Mouse (Mus musculus): ENCODE results near the gene 4930404H24Rik. TPM values are rescaled to one million over a fixed set of nuclear protein-coding genes. Genes with fewer than 3 reads are reported as not detected.
A peak's percentile ranks its signal among the peaks of the same experiment; 100 is the strongest.

The 4930404H24Rik gene
- not detected in 2 replicates for polyA plus RNA-seq (2016; fragmentation: Nextera tagmentation; extraction: Ambion mirVana)

- Histone ChIP-seq H3K4me1 (peaks cover 74% of the 10 kb centered on the region), H3K27me3 (ENCODE audit: poor library complexity, severe bottlenecking) (peaks cover 91% of the 10 kb centered on the region), H3K36me3 (replicated peaks) (no peaks in the 10 kb centered on the region), H3K4me3 (peak within 1 kb of the TSS; percentile 73), H3K9me3 (no peaks in the 10 kb centered on the region), H3K27ac (peak within 1 kb of the TSS; percentile 87)
- WGBS = under 1% methylated on average over 80 of the region's 83 CpGs
- peak; percentile 83 for DNase-seq (ENCODE audit: extremely low spot score, low spot score)
Observed at GRCm38 (mm10) chr2:153492573-153493392, at the start of gene 4930404H24Rik. TSS of gene 4930404H24Rik (plus strand) at chr2:153492790.

GRCm38 (mm10) chr2:153443434-153444240, 49.0 kb upstream of the 4930404H24Rik start:
- H3K4me1 ChIP-seq = peaks cover 69% of the 10 kb centered on the region
- peak; percentile 51 for DNase-seq (ENCODE audit: extremely low spot score, low spot score)
- H3K36me3 ChIP-seq (replicated peaks) = no peaks in the 10 kb centered on the region
- peaks cover 16% of the 10 kb centered on the region for H3K27me3 ChIP-seq (ENCODE audit: poor library complexity, severe bottlenecking)
- peak overlapping the region; percentile 91 for H3K27ac ChIP-seq
- H3K9me3 ChIP-seq = no peaks in the 10 kb centered on the region
- WGBS = under 1% methylated on average over 59 of the region's 59 CpGs
- peak overlapping the region; percentile 81 for H3K4me3 ChIP-seq

DNA sequence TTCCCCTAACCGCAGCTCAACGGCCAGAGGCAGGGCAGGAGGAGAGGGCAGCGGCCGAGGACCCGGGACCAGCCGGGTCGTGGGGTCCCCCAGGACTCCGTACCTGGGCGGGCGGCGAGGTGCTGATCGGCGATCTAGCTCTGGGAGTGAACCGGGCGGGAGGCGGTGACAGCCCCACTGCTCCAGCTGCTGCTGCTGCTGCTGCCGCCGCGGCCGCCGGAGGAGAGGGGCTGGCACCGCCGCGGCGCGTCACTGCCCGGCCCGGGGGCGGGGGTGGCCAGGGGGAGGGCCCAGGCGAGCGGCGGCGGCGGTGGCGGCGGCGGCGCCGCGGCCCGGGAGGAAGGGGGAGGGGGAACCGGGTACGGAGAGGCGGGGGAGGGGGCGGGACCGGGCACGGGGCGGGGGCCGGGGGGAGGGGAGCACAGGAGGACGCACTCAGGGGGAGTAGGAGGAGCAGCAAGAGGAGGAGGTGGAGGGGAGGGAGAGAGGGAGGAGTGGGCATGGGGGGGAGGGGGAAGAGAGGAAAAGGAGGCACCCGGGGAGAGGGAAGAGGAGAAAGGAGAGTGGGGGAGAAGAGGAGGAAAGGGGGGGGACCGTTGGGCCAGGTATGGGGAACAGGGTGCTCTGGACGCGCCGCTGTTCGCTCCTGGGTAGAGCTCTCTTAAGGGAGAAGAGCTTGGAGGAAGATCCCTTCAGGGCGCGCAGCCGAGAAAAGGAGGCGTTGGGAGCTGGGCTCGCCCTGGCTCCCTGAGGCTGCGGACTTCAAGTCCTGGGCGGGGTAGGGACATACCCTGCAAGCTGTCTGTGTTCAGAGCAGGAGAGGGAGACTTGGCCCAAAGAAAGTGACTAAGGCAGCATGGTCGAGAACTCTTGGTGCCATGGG, 48.1 kb upstream of the 4930404H24Rik start:
- Histone ChIP-seq H3K4me3 (peak overlapping the region; percentile 81), H3K9me3 (no peaks in the 10 kb centered on the region), H3K4me1 (peaks cover 69% of the 10 kb centered on the region), H3K27ac (peak overlapping the region; percentile 91), H3K36me3 (replicated peaks) (no peaks in the 10 kb centered on the region), H3K27me3 (ENCODE audit: poor library complexity, severe bottlenecking) (peaks cover 16% of the 10 kb centered on the region)
- peak; percentile 79 for DNase-seq (ENCODE audit: extremely low spot score, low spot score)
- WGBS = 0% methylated on average over 28 of the region's 64 CpGs

DNA sequence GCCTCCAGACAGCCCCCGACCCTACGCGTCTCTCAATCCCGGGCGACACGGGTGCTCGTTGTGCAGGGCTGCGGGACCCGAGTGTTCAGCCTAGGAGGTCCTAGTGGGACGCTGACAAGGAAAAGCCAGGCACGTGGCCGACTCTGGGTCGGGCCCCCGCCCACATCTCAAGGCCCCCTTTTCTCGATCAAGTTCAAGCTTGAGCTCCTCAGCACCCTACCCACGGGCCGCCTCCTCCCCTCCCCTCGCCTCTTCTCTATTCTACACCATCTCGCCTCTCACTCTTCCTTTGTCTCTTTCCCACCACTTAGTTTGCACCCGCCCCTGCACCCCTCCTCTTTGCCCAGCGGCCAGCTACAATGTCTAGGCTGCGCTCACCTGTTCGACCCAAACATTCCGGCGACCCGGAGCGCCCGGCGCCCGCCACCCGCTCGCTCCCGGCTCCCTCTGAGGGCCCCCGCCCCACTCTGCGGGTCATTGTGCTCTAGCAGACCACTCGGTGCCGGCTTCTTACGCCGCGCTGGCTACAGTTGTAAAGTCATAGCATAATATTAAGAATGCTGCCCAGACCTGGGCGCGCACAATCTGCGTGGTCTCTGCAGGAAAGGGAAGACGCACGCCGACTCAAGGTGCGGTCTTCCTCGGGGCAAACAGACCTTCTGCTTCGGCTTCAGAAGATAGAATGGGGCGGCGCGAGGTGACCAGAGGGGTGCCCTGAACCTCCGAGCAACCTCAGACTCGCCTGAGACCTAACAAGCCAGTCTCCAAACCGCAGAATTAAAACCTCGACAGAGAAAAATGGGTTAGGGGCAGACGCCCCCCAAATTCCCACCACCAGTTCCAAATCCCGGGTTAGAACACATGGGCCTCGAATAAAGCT, 47.2 kb upstream of the 4930404H24Rik start:
- no peaks in the 10 kb centered on the region for H3K36me3 ChIP-seq (replicated peaks)
- peak; percentile 73 for DNase-seq (ENCODE audit: extremely low spot score, low spot score)
- H3K4me3 ChIP-seq = peak overlapping the region; percentile 81
- peaks cover 69% of the 10 kb centered on the region for H3K4me1 ChIP-seq
- H3K9me3 ChIP-seq = no peaks in the 10 kb centered on the region
- under 1% methylated on average over 59 of the region's 59 CpGs for WGBS
- peaks cover 16% of the 10 kb centered on the region for H3K27me3 ChIP-seq (ENCODE audit: poor library complexity, severe bottlenecking)
- H3K27ac ChIP-seq = peak overlapping the region; percentile 91

- H3K4me1 ChIP-seq = peaks cover 65% of the 10 kb centered on the region
- peak; percentile 61 for DNase-seq (ENCODE audit: extremely low spot score, low spot score)
Observed at GRCm38 (mm10) chr2:153446017-153446408, 46.6 kb upstream of the 4930404H24Rik start.

GRCm38 (mm10) chr2:153446476-153446875, 46.1 kb upstream of the 4930404H24Rik start:
- Histone ChIP-seq H3K27me3 (ENCODE audit: poor library complexity, severe bottlenecking) (peaks cover 16% of the 10 kb centered on the region), H3K4me3 (peak overlapping the region; percentile 81), H3K27ac (no peak overlapping the region), H3K9me3 (no peaks in the 10 kb centered on the region), H3K4me1 (peaks cover 60% of the 10 kb centered on the region), H3K36me3 (replicated peaks) (no peaks in the 10 kb centered on the region)
- WGBS = 20% methylated on average over 4 of the region's 4 CpGs
- DNase-seq (ENCODE audit: extremely low spot score, low spot score) = no peak

More at GRCm38 (mm10) chr2:153446017-153446408, 46.6 kb upstream of the 4930404H24Rik start:
- WGBS = 0% methylated on average over 8 of the region's 8 CpGs
- Histone ChIP-seq H3K36me3 (replicated peaks) (no peaks in the 10 kb centered on the region), H3K27ac (peak overlapping the region; percentile 91), H3K4me3 (peak overlapping the region; percentile 81), H3K9me3 (no peaks in the 10 kb centered on the region), H3K27me3 (ENCODE audit: poor library complexity, severe bottlenecking) (peaks cover 16% of the 10 kb centered on the region)

- Histone ChIP-seq H3K36me3 (replicated peaks) (no peaks in the 10 kb centered on the region), H3K27me3 (ENCODE audit: poor library complexity, severe bottlenecking) (peaks cover 16% of the 10 kb centered on the region), H3K4me3 (no peak overlapping the region), H3K27ac (no peak overlapping the region), H3K4me1 (peaks cover 48% of the 10 kb centered on the region), H3K9me3 (no peaks in the 10 kb centered on the region)
- 89% methylated on average over 3 of the region's 3 CpGs for WGBS
- DNase-seq (ENCODE audit: extremely low spot score, low spot score) = no peak
Observed at GRCm38 (mm10) chr2:153447719-153448118, 44.9 kb upstream of the 4930404H24Rik start.

DNA sequence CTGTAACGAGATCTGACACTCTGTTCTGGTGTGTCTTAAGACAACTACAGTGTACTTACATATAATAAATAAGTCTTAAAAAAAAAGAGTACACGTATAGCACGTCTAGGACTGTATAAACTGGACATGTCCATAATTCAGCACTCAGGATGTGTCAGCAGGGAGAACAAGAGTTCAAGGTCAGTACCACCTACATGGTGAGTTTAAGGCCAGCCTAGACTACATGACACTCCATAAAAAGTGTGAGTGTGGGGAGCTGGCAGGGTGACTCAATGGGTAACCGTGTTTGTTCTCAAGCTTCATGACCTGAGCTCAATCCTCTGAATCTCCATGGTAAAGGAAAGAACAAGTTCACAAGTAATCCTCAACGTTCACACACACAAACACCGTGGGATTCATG, 44.1 kb upstream of the 4930404H24Rik start:
- no peaks in the 10 kb centered on the region for H3K36me3 ChIP-seq (replicated peaks)
- WGBS = 88% methylated on average over 6 of the region's 6 CpGs
- H3K4me3 ChIP-seq = no peak overlapping the region
- H3K27ac ChIP-seq = no peak overlapping the region
- H3K27me3 ChIP-seq (ENCODE audit: poor library complexity, severe bottlenecking) = peaks cover 16% of the 10 kb centered on the region
- H3K4me1 ChIP-seq = peaks cover 40% of the 10 kb centered on the region
- DNase-seq (ENCODE audit: extremely low spot score, low spot score) = no peak
- no peaks in the 10 kb centered on the region for H3K9me3 ChIP-seq

DNA sequence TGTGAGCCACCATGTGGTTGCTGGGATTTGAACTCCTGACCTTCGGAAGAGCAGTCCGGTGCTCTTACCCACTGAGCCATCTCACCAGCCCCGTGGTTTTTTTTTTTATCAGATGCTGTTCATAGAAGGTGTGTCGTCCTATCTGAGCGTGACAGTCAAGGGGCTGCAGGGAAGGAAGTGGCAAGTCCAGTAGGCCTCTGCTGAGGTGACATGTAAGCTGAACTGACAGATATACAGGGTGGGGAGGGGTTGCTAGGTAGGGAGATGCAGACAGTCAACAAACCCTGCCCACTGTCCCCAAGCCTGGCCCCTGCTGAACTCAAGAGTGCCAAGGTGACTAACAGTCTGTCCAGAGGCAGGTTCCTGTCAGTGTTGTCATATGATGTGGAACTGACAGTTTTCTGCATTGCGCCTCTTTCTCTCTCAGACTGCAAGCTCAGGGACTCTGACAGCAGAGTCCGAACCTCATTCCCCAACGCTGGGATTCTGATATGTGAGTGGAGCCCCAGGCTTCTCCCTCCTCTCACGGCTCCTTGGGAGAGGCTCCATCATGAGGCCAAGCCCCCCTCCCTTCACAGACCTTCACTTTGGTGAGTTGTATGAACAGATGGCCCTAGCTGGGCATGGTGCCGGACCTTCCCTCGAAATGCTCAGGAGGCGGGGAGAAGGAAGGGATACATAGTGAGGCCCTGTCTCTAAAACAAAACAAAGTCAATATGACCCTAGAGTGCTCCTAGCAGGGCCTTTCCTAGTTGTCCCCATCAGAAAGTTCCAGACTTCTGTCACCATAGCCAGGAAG, 38.4 kb upstream of the 4930404H24Rik start:
- Histone ChIP-seq H3K4me3 (no peak overlapping the region), H3K9me3 (no peaks in the 10 kb centered on the region), H3K27me3 (ENCODE audit: poor library complexity, severe bottlenecking) (0 out of 2 replicates have a peak, but pooled peaks cover 9% of the 10 kb centered on the region), H3K36me3 (replicated peaks) (no peaks in the 10 kb centered on the region), H3K27ac (peak overlapping the region; percentile 3; the same call in 1 of the 2 replicates), H3K4me1 (peaks cover 52% of the 10 kb centered on the region)
- 81% methylated on average over 12 of the region's 12 CpGs for WGBS
- DNase-seq (ENCODE audit: extremely low spot score, low spot score) = no peak

- DNase-seq (ENCODE audit: extremely low spot score, low spot score) = no peak
- no peaks in the 10 kb centered on the region for H3K9me3 ChIP-seq
- peaks cover 50% of the 10 kb centered on the region for H3K4me1 ChIP-seq
- no peak overlapping the region for H3K4me3 ChIP-seq
- 64% methylated on average over 9 of the region's 9 CpGs for WGBS
- peak overlapping the region; percentile 3; the same call in 1 of the 2 replicates for H3K27ac ChIP-seq
- H3K27me3 ChIP-seq (ENCODE audit: poor library complexity, severe bottlenecking) = 0 out of 2 replicates have a peak, but pooled peaks cover 9% of the 10 kb centered on the region
- H3K36me3 ChIP-seq (replicated peaks) = no peaks in the 10 kb centered on the region
Observed at GRCm38 (mm10) chr2:153454841-153455506, 37.6 kb upstream of the 4930404H24Rik start.

Measured in forebrain, embryonic 10.5 days (tissue).